15 mouse cellular contexts compared by ENCODE assay signal in genomic region chr19:16366465-16367063, GRCm38 (mm10).
DNase-seq lines count a peak whose midpoint lies in the region; ATAC-seq lines count a peak whose summit lies in the region.
"Had no signal": no experiment of that assay in that cellular context is flagged by ENCODE, and none has a peak within 500 bp of the region (broad histone marks: within the 10 kb centered on the region; RNA-seq: fewer than 3 reads in every experiment).

No protein-coding gene starts in this region.

- peak; percentile 28; the same call in 1 of the 2 replicates for ATAC-seq in hindbrain, embryonic 16.5 days
- ATAC-seq in hindbrain, embryonic 11.5 days (ENCODE audit: low FRiP score): no peak
- no peak for ATAC-seq in midbrain, embryonic 13.5 days
- no peak for ATAC-seq in midbrain, embryonic 11.5 days (ENCODE audit: low FRiP score)
- ATAC-seq in embryonic facial prominence, embryonic 13.5 days (ENCODE audit: insufficient number of reproducible peaks, insufficient read depth, low FRiP score, low TSS enrichment, low read depth): no peak
- peak; percentile 11; the same call in 1 of the 2 replicates for ATAC-seq in megakaryocyte progenitor cell, adult 5-6 weeks (replicated peaks; ENCODE audit: poor library complexity)

- no peak overlapping the region for H3K4me2 ChIP-seq in hindbrain, embryonic 16.5 days (ENCODE audit: low read length)
- no peak overlapping the region for H3K4me2 ChIP-seq in hindbrain, embryonic 11.5 days (replicated peaks; ENCODE audit: low read depth, low read length)
- no peak overlapping the region for H3K4me2 ChIP-seq in midbrain, embryonic 13.5 days (replicated peaks)
- no peak overlapping the region for H3K4me2 ChIP-seq in midbrain, embryonic 11.5 days
- H3K4me2 ChIP-seq in embryonic facial prominence, embryonic 13.5 days: no peak overlapping the region
- H3K4me2 ChIP-seq: liver, embryonic 13.5 days had no signal

- WGBS in hindbrain, embryonic 16.5 days: 74% methylated on average over 7 of the region's 7 CpGs
- 82% methylated on average over 7 of the region's 7 CpGs for WGBS in hindbrain, embryonic 11.5 days
- 84% methylated on average over 7 of the region's 7 CpGs for WGBS in midbrain, embryonic 13.5 days
- WGBS in midbrain, embryonic 11.5 days: 87% methylated on average over 7 of the region's 7 CpGs
- 61% methylated on average over 7 of the region's 7 CpGs for WGBS in embryonic facial prominence, embryonic 13.5 days

- intact Hi-C loops in left cerebral cortex, postnatal 36 days (cut with DNase I): no loop called here

- H3K9ac ChIP-seq in hindbrain, embryonic 16.5 days (ENCODE audit: low read depth, low read length): no peak overlapping the region
- H3K9ac ChIP-seq in hindbrain, embryonic 11.5 days (ENCODE audit: low read depth, low read length): no peak overlapping the region
- no peak overlapping the region for H3K9ac ChIP-seq in midbrain, embryonic 13.5 days (replicated peaks)
- no peak overlapping the region for H3K9ac ChIP-seq in midbrain, embryonic 11.5 days (ENCODE audit: low read length)
- no peak overlapping the region for H3K9ac ChIP-seq in embryonic facial prominence, embryonic 13.5 days
- H3K9ac ChIP-seq: liver, embryonic 13.5 days had no signal

- peaks cover 4% of the 10 kb centered on the region; the same call in 1 of the 2 replicates for H3K36me3 ChIP-seq in hindbrain, embryonic 16.5 days (ENCODE audit: control insufficient read depth, insufficient read depth, low read length)
- H3K36me3 ChIP-seq in hindbrain, embryonic 11.5 days (ENCODE audit: control insufficient read depth, insufficient read depth, low read length): no peaks in the 10 kb centered on the region
- peaks cover 5% of the 10 kb centered on the region for H3K36me3 ChIP-seq in midbrain, embryonic 13.5 days
- 0 out of 2 replicates have a peak, but pooled peaks cover 3% of the 10 kb centered on the region for H3K36me3 ChIP-seq in midbrain, embryonic 11.5 days (ENCODE audit: control insufficient read depth, insufficient read depth, low read length)
- peaks cover 7% of the 10 kb centered on the region for H3K36me3 ChIP-seq in embryonic facial prominence, embryonic 13.5 days
- H3K36me3 ChIP-seq: liver, embryonic 13.5 days had no signal

- DNase-seq in hindbrain, embryonic 11.5 days (ENCODE audit: low spot score): no peak
- no peak for DNase-seq in midbrain, embryonic 11.5 days (ENCODE audit: low spot score, missing footprints)
- no peak for DNase-seq in left cerebral cortex, postnatal 36 days (ENCODE audit: low spot score in 2 of 2)
- DNase-seq: adrenal gland, adult 8-10 months; cerebellum, adult 9-10 months; heart, postnatal 14 days; kidney, adult 2 months; liver, embryonic 13.5 days; spleen, adult 18-20 months; thymus, postnatal 4 days had no signal

- H3K4me3 ChIP-seq in hindbrain, embryonic 16.5 days (ENCODE audit: low read length): no peak overlapping the region
- no peak overlapping the region for H3K4me3 ChIP-seq in hindbrain, embryonic 11.5 days (ENCODE audit: low read depth, low read length)
- H3K4me3 ChIP-seq in midbrain, embryonic 13.5 days (replicated peaks): no peak overlapping the region
- no peak overlapping the region for H3K4me3 ChIP-seq in midbrain, embryonic 11.5 days (ENCODE audit: low read depth, low read length)
- no peak overlapping the region for H3K4me3 ChIP-seq in embryonic facial prominence, embryonic 13.5 days
- H3K4me3 ChIP-seq: liver, embryonic 13.5 days; megakaryocyte, embryonic 14.5 days had no signal

- H3K4me1 ChIP-seq in hindbrain, embryonic 16.5 days (ENCODE audit: control insufficient read depth, insufficient read depth, low read depth, low read length): peaks cover 6% of the 10 kb centered on the region
- no peaks in the 10 kb centered on the region for H3K4me1 ChIP-seq in hindbrain, embryonic 11.5 days (replicated peaks; ENCODE audit: control insufficient read depth, insufficient read depth, low read length)
- H3K4me1 ChIP-seq in midbrain, embryonic 13.5 days (replicated peaks): peaks cover 25% of the 10 kb centered on the region
- H3K4me1 ChIP-seq in midbrain, embryonic 11.5 days (ENCODE audit: control insufficient read depth, insufficient read depth, low read length): peaks cover 2% of the 10 kb centered on the region; the same call in 1 of the 2 replicates
- H3K4me1 ChIP-seq in embryonic facial prominence, embryonic 13.5 days: peaks cover 11% of the 10 kb centered on the region; the same call in 1 of the 2 replicates

- H3K9me3 ChIP-seq in hindbrain, embryonic 16.5 days (ENCODE audit: control insufficient read depth, low read length): no peaks in the 10 kb centered on the region
- H3K9me3 ChIP-seq in hindbrain, embryonic 11.5 days (ENCODE audit: control insufficient read depth, low read length): no peaks in the 10 kb centered on the region
- no peaks in the 10 kb centered on the region for H3K9me3 ChIP-seq in midbrain, embryonic 13.5 days
- peaks cover 3% of the 10 kb centered on the region; the same call in 1 of the 2 replicates for H3K9me3 ChIP-seq in midbrain, embryonic 11.5 days (ENCODE audit: control insufficient read depth, low read length)
- H3K9me3 ChIP-seq in embryonic facial prominence, embryonic 13.5 days: peaks cover 5% of the 10 kb centered on the region; the same call in 1 of the 2 replicates
- H3K9me3 ChIP-seq: liver, embryonic 13.5 days; megakaryocyte, embryonic 14.5 days had no signal

- 0 out of 2 replicates have a peak overlapping the region, but pooled peaks have one; percentile 23 for H3K27ac ChIP-seq in hindbrain, embryonic 16.5 days (ENCODE audit: low read depth, low read length)
- no peak overlapping the region for H3K27ac ChIP-seq in hindbrain, embryonic 11.5 days (ENCODE audit: low read depth, low read length)
- 0 out of 2 replicates have a peak overlapping the region, but pooled peaks have one; percentile 7 for H3K27ac ChIP-seq in midbrain, embryonic 13.5 days
- H3K27ac ChIP-seq in midbrain, embryonic 11.5 days (ENCODE audit: low read depth, low read length): no peak overlapping the region
- peak overlapping the region; percentile 19; the same call in 1 of the 2 replicates for H3K27ac ChIP-seq in embryonic facial prominence, embryonic 13.5 days
- H3K27ac ChIP-seq: liver, embryonic 13.5 days had no signal

- no peaks in the 10 kb centered on the region for H3K27me3 ChIP-seq in hindbrain, embryonic 16.5 days (replicated peaks; ENCODE audit: control insufficient read depth, insufficient read depth, low read length)
- H3K27me3 ChIP-seq in hindbrain, embryonic 11.5 days (ENCODE audit: control insufficient read depth, insufficient read depth, low read length): no peaks in the 10 kb centered on the region
- H3K27me3 ChIP-seq in midbrain, embryonic 13.5 days: no peaks in the 10 kb centered on the region
- H3K27me3 ChIP-seq in midbrain, embryonic 11.5 days (ENCODE audit: control insufficient read depth, insufficient read depth, low read length): no peaks in the 10 kb centered on the region
- no peaks in the 10 kb centered on the region for H3K27me3 ChIP-seq in embryonic facial prominence, embryonic 13.5 days
- H3K27me3 ChIP-seq: liver, embryonic 13.5 days; megakaryocyte, embryonic 14.5 days had no signal

Comparison
In these comparisons a context has a peak if more than half of its experiments do, and no peak if none do; other contexts are left out.
1. ATAC-seq: peak in hindbrain, embryonic 16.5 days (single experiment) and megakaryocyte progenitor cell, adult 5-6 weeks (single experiment); none in hindbrain, embryonic 11.5 days (single experiment), midbrain, embryonic 13.5 days (single experiment), midbrain, embryonic 11.5 days (single experiment) and embryonic facial prominence, embryonic 13.5 days (single experiment).
2. H3K27ac ChIP-seq: peak in hindbrain, embryonic 16.5 days (single experiment), midbrain, embryonic 13.5 days (single experiment) and embryonic facial prominence, embryonic 13.5 days (single experiment); none in hindbrain, embryonic 11.5 days (single experiment) and midbrain, embryonic 11.5 days (single experiment).